Mouse (Mus musculus) heart, postnatal 0 days (tissue): Measurements from ENCODE around the gene Gm49325.

Experiments used
- CTCF ChIP-seq: IDR thresholded peaks from 2 replicates; pipeline ENCODE4 v1.5.1; 2016; ENCODE audit warnings: antibody characterized with exemption, control low read depth, low read depth
- EP300 ChIP-seq: IDR thresholded peaks from 2 replicates; pipeline ENCODE4 v1.6.1; 2016; ENCODE audit warnings: antibody characterized with exemption, low read depth

- TF ChIP-seq CTCF = no peak
- no peak for TF ChIP-seq EP300
These were observed 1.4 kb downstream of the Gm49325 start for GRCm38 (mm10) chr10:77607441-77607840.
